Mouse (Mus musculus) lung, postnatal 0 days (tissue): ENCODE results near the gene Dnajb8.

Source experiments
- CTCF ChIP-seq: IDR thresholded peaks from 2 replicates; pipeline ENCODE4 v1.5.1; 2016; ENCODE audit warnings: antibody characterized with exemption, mild to moderate bottlenecking
- EP300 ChIP-seq: IDR thresholded peaks from 2 replicates; pipeline ENCODE4 v1.6.1; 2016; ENCODE audit warnings: antibody characterized with exemption, mild to moderate bottlenecking, control low read depth

GRCm38 (mm10) chr6:88205386-88205700, 16.7 kb upstream of the Dnajb8 start:
- TF ChIP-seq CTCF (no peak), EP300 (no peak)
